Mouse (Mus musculus) layer of hippocampus, postnatal 14 days (tissue): Measurements from ENCODE around the gene Trpm8. TPM values are rescaled to one million over a fixed set of nuclear protein-coding genes. Genes with fewer than 3 reads are reported as not detected.

ENCODE experiments used
- DNase-seq, 2 experiments: peaks; one replicate each; pipeline ENCODE4 v3.0.0; 2021 to 2022; ENCODE audit warnings: low spot score in 2 of 2, mixed read lengths in 1 of 2
- total RNA-seq, 2 experiments: library from RNA; stranded (reverse); gene quantifications; 2 replicates each; pipeline ENCODE4 v1.2.3; 2021

Gene Trpm8
- total RNA-seq, 2 experiments from 2014 or later, result 0.25 to 0.57 TPM

DNA sequence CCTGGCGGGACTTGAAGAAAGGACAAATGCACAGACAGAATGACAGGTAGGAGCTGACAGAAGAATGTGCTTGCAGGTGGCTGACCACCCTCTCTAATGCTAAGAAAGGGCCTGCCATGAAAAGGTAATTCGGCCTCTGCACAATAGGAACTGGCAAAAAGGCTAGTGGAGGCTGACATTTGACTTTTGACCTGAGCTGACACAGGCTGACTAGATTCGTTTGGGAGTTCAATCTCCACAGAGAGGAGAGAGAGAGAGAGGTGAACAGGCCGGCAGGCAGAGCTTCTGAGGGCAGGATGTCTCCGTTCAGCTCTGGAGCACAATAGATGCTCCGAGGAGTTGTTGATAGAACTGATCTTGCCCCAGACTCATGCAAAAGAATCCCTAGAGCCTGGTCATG lies 31.1 kb upstream of the Trpm8 start:
- no peak for DNase-seq

DNA sequence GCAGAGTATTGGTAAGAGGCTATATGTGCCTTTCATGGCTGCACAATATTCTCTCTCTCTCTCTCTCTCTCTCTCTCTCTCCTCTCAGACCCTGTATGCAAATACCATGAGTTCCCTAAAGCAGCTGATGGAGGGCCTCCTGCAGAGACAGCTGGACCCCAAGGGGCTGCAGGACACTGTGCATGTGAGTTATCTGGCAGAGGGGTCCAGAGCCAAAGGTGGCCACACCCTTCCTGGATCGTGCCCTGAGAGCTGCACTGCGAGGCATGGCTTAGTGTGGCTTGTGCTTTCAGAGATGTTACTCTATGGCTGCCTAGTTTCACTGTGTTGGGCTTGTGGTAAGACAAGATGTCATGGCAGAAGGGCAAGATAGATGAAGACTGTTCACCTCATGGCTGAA lies 29.8 kb upstream of the Trpm8 start:
- no peak for DNase-seq

GRCm38 (mm10) chr1:88248658-88249057 lies 28.8 kb upstream of the Trpm8 start:
- no peak for DNase-seq

- DNase-seq, result no peak
Measured at GRCm38 (mm10) chr1:88249596-88249995, 27.9 kb upstream of the Trpm8 start.

GRCm38 (mm10) chr1:88250023-88250422 lies 27.4 kb upstream of the Trpm8 start:
- DNase-seq, result no peak

- no peak for DNase-seq
Measured at GRCm38 (mm10) chr1:88253106-88253505, 24.4 kb upstream of the Trpm8 start.

DNA sequence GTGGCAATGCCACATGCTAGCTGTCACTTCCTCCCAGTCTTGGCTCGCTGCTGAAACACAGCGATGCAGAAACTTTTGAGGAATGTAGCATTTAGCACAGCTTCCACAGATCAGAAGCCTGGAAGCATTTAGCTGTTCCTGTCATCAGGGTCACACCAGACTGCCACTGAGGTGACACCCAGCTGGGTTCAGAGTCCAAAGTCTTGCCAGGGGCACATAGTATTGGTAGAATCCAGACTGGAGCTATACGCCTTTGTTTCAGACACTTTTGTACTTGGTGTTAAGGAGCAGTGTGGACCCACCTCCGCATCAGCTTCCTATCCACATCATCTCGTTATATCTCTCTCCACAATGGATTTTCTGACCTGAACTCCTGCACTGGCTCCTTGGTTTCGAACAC lies 23.9 kb upstream of the Trpm8 start:
- DNase-seq, result no peak

DNA sequence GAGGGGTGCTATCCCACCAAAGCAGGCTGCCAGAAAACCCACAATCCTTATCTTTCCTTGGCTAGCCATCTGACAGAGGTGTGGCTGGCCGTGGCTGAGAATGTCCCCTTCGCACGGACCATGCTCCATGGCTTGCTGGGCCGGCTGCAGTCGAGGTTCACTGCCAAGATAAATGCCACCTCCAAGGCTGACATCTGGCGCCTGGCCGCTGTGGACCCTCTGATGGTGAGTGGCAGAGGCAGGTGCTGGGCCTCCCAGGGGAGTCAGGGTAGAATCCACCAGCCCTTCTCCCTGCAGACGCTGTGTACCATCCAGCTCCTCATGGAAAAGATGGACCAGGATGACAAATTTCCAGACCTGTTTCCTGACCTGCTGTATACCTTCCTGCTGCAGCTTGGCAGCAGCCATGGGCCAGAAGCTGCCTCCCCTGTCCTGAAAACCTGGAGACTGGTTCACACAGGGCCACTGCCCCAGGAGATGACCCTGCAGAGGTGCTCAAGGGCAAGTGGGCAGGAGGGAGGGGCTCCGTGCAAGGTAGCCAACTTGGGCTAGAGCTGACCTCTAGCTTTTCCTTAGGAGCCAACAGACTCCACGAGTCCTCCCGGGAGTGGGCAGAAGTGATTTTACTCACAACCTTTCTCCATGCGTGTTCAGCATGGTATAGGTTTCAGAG lies 22.5 kb upstream of the Trpm8 start:
- no peak for DNase-seq

DNA sequence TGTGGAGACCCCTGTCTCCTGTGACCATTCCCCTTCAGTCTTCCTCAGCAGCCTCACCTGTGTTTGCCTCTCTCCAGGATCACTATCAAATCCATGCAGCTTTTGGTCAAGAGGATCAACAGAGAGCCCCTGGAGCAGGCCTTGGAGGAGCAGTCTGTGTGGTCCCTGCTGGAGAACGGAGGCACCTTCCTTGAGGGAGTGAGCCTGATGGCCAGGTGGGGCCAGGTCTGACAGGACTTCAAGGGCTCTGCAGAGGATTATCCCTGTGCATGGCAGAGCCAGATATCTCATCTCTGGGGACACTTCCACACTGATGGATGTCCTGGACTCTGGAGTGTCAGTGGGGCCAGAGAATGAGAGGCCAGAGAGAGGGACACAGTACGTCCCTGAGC lies 22.0 kb upstream of the Trpm8 start:
- no peak for DNase-seq

DNA sequence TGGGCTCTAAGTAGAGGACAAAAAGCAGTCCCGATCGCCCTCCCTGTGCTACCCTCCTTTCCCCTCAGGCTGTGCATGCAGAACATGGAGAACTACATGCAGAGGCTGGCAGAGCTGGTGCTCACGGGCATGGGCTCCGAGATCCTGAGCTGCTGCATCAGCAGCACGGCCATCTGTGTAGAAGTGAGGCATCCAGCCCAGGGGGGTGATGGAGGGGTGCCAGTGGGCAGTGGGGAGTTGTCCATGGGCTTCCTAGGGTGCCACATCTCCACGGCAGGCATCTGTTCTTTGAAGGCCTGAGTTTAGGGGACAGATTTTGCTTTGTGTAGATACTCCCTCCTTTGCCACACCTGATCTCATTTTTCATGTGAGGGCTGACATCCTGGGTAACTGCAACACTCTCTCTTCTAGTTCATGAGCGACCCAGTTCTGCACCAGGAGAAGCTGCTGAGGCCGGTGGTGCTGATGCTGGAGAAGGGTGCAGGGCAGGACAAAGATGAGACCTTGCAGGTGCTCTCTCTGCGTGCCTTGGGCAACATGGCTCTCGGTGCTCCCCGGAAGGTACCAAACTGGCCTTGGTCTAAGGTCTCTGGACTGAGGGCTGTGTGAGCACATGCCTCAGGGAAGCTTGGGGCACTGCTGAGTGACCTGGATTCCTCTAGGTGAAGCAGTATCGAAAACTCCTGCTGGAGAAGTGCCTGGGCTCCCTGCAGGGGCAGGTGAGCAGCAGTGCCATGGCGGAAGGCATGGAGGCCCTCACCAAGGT lies 21.3 kb upstream of the Trpm8 start:
- peak; percentile 68 to 70 for DNase-seq

DNA sequence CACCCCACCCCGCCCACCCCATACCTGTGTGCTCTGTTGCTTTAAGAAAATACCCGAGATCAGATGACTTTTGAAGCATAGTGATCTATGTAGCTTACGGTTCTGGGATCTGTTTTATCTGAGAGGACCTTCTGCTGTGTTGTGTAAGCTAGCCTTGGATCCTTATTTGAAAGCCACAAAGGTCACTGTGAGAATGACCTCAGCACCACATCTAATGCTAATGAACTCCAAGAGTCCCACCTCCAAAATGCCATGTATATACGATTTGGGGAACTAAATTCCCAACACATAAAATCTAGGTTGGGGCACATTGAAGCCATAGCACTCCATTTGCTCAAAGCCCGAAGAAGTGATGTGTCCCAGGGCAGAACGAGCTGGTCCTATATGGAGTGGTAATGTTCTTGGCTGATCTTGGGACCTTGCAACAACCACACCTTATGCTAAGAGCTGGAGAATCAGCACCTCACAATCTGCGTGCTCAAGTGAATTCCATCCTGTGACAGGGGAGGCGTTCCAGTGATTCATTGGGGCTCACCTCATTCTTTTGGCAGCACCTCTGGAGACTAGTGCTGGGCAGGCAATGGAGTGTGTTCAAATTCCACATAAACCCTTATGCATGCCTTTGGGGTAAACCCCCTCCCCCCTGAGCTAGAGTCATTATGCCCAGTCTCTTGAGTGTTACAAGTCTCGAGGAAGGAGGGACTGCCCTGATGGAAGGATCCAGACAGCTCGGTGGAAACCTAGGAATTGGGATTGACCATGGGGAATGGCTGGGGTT lies 20.4 kb upstream of the Trpm8 start:
- no peak for DNase-seq

- DNase-seq, result no peak
Measured at GRCm38 (mm10) chr1:88257681-88258080, 19.8 kb upstream of the Trpm8 start.

DNA sequence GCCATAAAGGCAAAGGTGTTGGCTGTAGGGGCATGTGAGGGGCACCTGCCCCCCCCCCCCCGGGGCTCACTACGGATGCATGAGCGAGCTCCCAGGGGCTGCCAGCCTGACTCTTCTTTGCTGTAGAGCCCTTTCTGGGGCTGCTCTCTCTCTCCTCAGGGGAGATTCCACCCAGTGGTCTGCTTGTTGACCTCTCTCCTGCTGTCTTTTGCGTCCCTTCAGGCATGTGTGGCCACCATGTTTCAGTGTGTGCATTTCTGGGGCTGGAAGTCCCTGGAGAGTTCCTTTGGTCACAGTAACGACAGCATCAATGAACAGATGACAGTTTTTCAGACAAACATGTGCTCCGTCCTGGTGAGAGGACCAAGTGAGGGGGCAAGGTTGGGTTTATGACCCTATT lies 19.1 kb upstream of the Trpm8 start:
- DNase-seq, result no peak

DNA sequence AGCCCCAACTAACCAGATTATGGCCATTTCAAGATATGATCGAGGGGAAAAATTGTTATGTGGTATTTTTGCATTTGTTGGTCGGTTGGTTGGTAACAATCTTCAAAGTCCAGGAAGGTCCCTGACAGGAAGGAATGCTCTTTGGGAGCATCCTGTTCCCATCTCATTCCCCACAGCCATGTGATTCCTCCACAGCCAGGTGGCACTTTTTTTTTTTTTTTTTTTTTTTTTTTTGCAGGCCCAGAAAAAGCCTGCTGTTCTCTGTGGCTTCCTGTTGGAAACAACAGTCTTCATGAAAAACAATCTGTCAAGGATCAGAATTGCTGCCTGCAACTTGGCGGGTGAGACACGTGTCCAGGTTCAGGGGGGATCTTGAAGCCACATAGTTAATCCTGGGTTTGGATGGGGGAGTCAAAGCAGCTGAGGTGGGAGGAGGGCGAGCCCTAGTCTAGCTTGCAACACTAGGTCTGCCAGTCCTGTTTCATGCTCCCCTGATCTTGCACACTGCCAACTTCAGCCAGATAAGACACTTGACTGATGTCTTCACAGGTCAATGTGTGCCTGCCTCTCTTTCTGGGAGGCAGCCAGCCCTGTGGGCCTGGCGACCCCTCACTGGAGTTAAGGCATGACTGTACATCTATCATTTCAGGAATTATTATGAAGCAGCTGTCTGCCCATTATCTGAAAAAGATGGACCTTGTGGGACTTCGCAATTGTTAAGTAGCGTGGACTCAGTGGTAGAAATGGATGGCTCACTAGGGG lies 18.4 kb upstream of the Trpm8 start:
- DNase-seq, result peak in 1 of 2 experiments; percentile 73

GRCm38 (mm10) chr1:88259643-88260024 lies 17.8 kb upstream of the Trpm8 start:
- DNase-seq, result no peak

- DNase-seq, result no peak
Measured at GRCm38 (mm10) chr1:88260114-88260513, 17.3 kb upstream of the Trpm8 start.

GRCm38 (mm10) chr1:88260604-88261377 lies 16.7 kb upstream of the Trpm8 start:
- no peak for DNase-seq

- DNase-seq, result no peak
Measured at GRCm38 (mm10) chr1:88261706-88262105, 15.8 kb upstream of the Trpm8 start.

DNA sequence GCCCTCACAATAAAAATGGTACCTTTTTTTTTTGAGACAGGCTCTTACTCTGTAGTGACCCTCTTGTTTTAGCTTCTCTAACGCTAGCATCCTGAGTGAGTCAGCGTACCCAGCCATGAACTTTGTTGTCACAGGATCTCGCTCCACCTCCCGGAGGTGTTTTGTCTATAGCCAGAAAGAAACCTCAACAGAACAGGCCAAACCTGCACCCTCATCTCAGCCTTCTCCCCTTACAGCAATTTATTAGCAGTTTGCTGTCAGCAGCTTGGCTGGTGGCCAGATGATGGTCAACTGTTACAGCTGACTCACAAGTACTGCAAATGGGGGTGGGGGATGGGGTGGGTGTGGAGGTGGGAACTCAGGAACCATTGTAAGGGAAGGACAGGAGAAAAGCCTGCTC lies 15.2 kb upstream of the Trpm8 start:
- DNase-seq, result no peak

DNA sequence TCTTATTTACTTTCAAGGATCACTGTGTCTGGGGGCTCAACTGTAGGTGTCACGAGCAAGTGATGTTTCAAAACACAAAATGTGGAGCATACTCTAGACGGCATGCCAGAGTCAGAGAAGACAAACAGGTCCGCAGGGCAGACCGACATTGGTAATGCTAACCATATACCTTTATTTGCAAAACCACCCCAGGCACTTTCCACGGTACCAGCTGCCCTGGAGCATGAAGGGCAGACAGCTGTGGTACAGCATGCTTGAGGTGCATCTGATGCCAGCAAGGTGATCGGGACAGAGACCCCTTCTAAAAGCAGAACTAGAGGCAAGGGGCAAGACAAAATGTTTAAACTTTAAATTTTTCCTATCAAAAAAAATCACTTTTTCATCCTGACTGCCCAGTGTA lies 14.5 kb upstream of the Trpm8 start:
- DNase-seq, result no peak

DNA sequence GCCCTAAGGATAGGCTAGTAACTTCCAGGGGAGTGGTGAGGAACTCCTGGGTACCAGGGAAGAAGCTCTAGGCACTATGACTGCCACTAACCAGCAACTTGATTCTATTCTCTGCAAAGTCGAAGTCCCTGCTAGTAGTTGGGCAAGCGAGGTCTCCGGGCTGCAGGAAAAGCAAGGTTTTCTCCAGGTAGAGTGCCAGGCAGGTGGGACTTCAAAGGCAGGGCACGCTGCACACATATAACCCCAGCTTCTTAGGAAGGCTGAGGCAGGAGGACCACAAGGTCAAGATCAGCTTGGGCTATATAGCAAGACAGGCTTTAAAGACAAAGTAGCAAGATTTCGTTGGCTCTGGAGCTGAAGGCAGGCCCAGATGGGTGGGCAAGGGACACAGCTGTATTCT lies 13.7 kb upstream of the Trpm8 start:
- DNase-seq, result no peak
